Mouse (Mus musculus) bone marrow, adult 2 months (tissue): ENCODE data around the gene Gsdme. TPM values are rescaled to one million over a fixed set of nuclear protein-coding genes. Genes with fewer than 3 reads are reported as not detected.
A peak's percentile ranks its signal among the peaks of the same experiment; 100 is the strongest.

Experiments used
- H3K27ac ChIP-seq: fragments of 200-500 bp; 2 replicates; pipeline ENCODE4 v1.5.1; 2012; ENCODE audit warnings: low read depth, mild to moderate bottlenecking, control low read depth, inconsistent platforms, low read length; ENCODE audit not compliant: control insufficient read depth, poor library complexity, insufficient read depth
- H3K4me1 ChIP-seq: fragments of 200-500 bp; 2 replicates; pipeline ENCODE4 v1.6.1; 2011; ENCODE audit warnings: low read length; ENCODE audit not compliant: control insufficient read depth, insufficient read depth
- H3K4me3 ChIP-seq: fragments of 200-500 bp; replicated peaks from 2 replicates; pipeline ENCODE3; 2011; ENCODE audit warnings: mild to moderate bottlenecking, low read depth, low read length, control low read depth; ENCODE audit not compliant: control insufficient read depth
- CTCF ChIP-seq: fragments of 200-500 bp; IDR thresholded peaks from 2 replicates; pipeline ENCODE4 v1.5.1; 2011; ENCODE audit warnings: low read length, control low read depth; ENCODE audit not compliant: control insufficient read depth, insufficient read depth
- POLR2A ChIP-seq: fragments of 200-500 bp; IDR thresholded peaks from 2 replicates; pipeline ENCODE4 v1.6.1; 2011; ENCODE audit warnings: low read depth, mild to moderate bottlenecking, control low read depth, low read length, borderline replicate concordance; ENCODE audit not compliant: control insufficient read depth
- WGBS: fragments of 180-500 bp; shearing (Covaris S2); methylation state at CpG from one replicate; pipeline ENCODE4 v1.1.7; 2018; 5-methylcytosine and 5-hydroxymethylcytosine counted together
- polyA plus RNA-seq: library from polyadenylated mRNA; stranded (reverse); fragments of >200 nt; gene quantifications from 2 replicates; pipeline ENCODE4 v1.2.4, GENCODE M21; 2011; ENCODE audit warnings: low replicate concordance; ENCODE audit not compliant: missing spikeins, insufficient read depth, insufficient read length

Gene Gsdme
- polyA plus RNA-seq, 1 experiment, result 16.1 TPM

- peak overlapping the region; percentile 86 for H3K27ac ChIP-seq
- H3K4me1 ChIP-seq, result peaks cover 2% of the 10 kb centered on the region; the same call in 1 of the 2 replicates
- peak overlapping the region; percentile 93 for H3K4me3 ChIP-seq
- peak; percentile 32; the same call in 1 of the 2 replicates for TF ChIP-seq POLR2A
- no peak for TF ChIP-seq CTCF
- 2% methylated on average over 35 of the region's 35 CpGs for WGBS
Observed at GRCm38 (mm10) chr6:50261201-50261921, 2.3 kb downstream of the Gsdme start.

- 26% methylated on average over 5 of the region's 5 CpGs for WGBS
- no peak for TF ChIP-seq CTCF
- no peak for TF ChIP-seq POLR2A
- H3K4me3 ChIP-seq, result peak overlapping the region; percentile 1
Observed at GRCm38 (mm10) chr6:50255356-50255755, 8.3 kb downstream of the Gsdme start.

GRCm38 (mm10) chr6:50254723-50255184 is 8.9 kb downstream of the Gsdme start:
- TF ChIP-seq CTCF (no peak), POLR2A (no peak)
- 3% methylated on average over 10 of the region's 10 CpGs for WGBS
- Histone ChIP-seq H3K4me3 (no peak overlapping the region), H3K27ac (peak overlapping the region; percentile 36; the same call in 1 of the 2 replicates), H3K4me1 (peaks cover 4% of the 10 kb centered on the region; the same call in 1 of the 2 replicates)

More at GRCm38 (mm10) chr6:50255356-50255755, 8.3 kb downstream of the Gsdme start:
- Histone ChIP-seq H3K4me1 (peaks cover 4% of the 10 kb centered on the region; the same call in 1 of the 2 replicates), H3K27ac (peak overlapping the region; percentile 85)

GRCm38 (mm10) chr6:50252690-50253089 is 11.0 kb downstream of the Gsdme start:
- no peak overlapping the region for H3K4me3 ChIP-seq
- peak overlapping the region; percentile 86 for H3K27ac ChIP-seq
- 4% methylated on average over 5 of the region's 5 CpGs for WGBS
- TF ChIP-seq CTCF (no peak), POLR2A (no peak)
- H3K4me1 ChIP-seq, result peaks cover 4% of the 10 kb centered on the region; the same call in 1 of the 2 replicates

DNA sequence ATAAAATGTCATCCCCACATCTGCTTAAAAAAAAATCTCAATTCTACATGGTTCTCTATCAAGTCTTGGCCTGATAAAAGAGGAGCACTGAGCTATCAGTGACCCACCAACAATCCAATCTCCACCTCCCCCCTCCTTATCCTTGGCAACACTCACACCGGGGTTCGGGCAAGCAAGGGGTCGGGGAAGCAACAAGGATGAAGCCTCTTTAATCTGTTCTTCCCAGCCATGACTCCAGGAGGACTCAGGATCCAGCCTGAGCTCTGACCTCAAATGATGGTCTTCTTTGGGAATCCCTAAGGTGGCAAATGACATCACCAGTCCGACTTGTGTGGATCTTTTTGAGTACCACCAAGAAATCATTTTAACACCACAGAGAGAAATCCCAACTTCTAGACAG is 15.9 kb downstream of the Gsdme start:
- 74% methylated on average over 4 of the region's 4 CpGs for WGBS
- Histone ChIP-seq H3K4me3 (no peak overlapping the region), H3K27ac (no peak overlapping the region), H3K4me1 (peaks cover 7% of the 10 kb centered on the region)
- TF ChIP-seq POLR2A (no peak), CTCF (no peak)

GRCm38 (mm10) chr6:50247356-50247755 is 16.3 kb downstream of the Gsdme start:
- Histone ChIP-seq H3K4me1 (peaks cover 6% of the 10 kb centered on the region), H3K27ac (no peak overlapping the region), H3K4me3 (no peak overlapping the region)
- WGBS, result 4% methylated on average over 2 of the region's 2 CpGs
- TF ChIP-seq POLR2A, result no peak

- H3K27ac ChIP-seq, result peak overlapping the region; percentile 70; the same call in 1 of the 2 replicates
- WGBS, result 18% methylated on average over 4 of the region's 4 CpGs
- peaks cover 11% of the 10 kb centered on the region for H3K4me1 ChIP-seq
- TF ChIP-seq POLR2A (no peak), CTCF (no peak)
- H3K4me3 ChIP-seq, result no peak overlapping the region
Observed at GRCm38 (mm10) chr6:50244967-50245366, 18.7 kb downstream of the Gsdme start.

DNA sequence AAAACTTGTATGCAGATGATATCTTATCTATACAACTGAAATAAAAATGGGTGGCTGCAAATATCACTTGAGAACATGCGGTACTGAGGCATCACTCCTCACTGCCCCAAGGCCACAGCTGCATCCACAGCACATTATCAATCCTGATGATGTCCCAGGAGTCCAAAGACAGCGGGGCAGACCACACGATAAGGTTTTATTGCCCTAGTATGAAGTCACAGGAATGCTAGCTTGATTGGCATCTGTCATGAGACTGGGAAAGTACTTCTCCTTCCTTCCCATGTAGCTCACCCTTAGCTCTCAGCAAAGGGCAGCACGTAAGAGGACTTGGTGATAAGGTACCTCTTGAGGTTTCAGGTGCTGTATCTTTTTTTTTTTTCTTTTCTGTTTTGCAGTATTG is 19.5 kb downstream of the Gsdme start:
- WGBS, result 65% methylated on average over 4 of the region's 4 CpGs
- no peak overlapping the region for H3K4me3 ChIP-seq
- peaks cover 11% of the 10 kb centered on the region for H3K4me1 ChIP-seq
- TF ChIP-seq CTCF (no peak), POLR2A (no peak)
- H3K27ac ChIP-seq, result peak overlapping the region; percentile 70; the same call in 1 of the 2 replicates

DNA sequence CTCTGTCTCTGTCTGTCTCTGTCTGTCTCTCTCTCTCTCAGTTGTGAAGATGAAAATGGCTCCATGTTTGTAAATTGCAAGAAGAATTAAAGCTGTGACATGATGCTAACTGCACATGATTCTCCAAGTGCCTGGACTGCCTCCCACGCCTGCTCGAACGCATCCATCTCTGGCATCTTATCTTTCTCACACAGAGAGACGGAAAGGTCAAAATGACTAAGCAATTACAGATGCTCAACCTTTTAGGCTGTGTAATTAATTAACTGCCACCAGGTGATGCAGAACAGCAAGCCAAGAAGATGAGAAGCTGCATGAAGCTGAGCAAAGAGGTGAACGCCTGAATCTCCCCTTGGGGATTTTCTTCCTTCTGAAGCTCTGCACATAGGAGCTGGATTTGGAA is 23.2 kb downstream of the Gsdme start:
- H3K4me3 ChIP-seq, result no peak overlapping the region
- no peak for TF ChIP-seq POLR2A
- no peak for TF ChIP-seq CTCF
- 67% methylated on average over 5 of the region's 5 CpGs for WGBS
- peaks cover 8% of the 10 kb centered on the region for H3K4me1 ChIP-seq
- H3K27ac ChIP-seq, result no peak overlapping the region
